Mouse (Mus musculus) bone marrow, adult 2 months (tissue): ENCODE measurements around the gene Hcrtr1. TPM values are rescaled to one million over a fixed set of nuclear protein-coding genes. Genes with fewer than 3 reads are reported as not detected.

Experiments
- H3K27ac ChIP-seq: fragments of 200-500 bp; 2 replicates; pipeline ENCODE4 v1.5.1; 2012; ENCODE audit warnings: low read depth, mild to moderate bottlenecking, control low read depth, inconsistent platforms, low read length; ENCODE audit not compliant: control insufficient read depth, poor library complexity, insufficient read depth
- H3K4me1 ChIP-seq: fragments of 200-500 bp; 2 replicates; pipeline ENCODE4 v1.6.1; 2011; ENCODE audit warnings: low read length; ENCODE audit not compliant: control insufficient read depth, insufficient read depth
- H3K4me3 ChIP-seq: fragments of 200-500 bp; replicated peaks from 2 replicates; pipeline ENCODE3; 2011; ENCODE audit warnings: mild to moderate bottlenecking, low read depth, low read length, control low read depth; ENCODE audit not compliant: control insufficient read depth
- CTCF ChIP-seq: fragments of 200-500 bp; IDR thresholded peaks from 2 replicates; pipeline ENCODE4 v1.5.1; 2011; ENCODE audit warnings: low read length, control low read depth; ENCODE audit not compliant: control insufficient read depth, insufficient read depth
- POLR2A ChIP-seq: fragments of 200-500 bp; IDR thresholded peaks from 2 replicates; pipeline ENCODE4 v1.6.1; 2011; ENCODE audit warnings: low read depth, mild to moderate bottlenecking, control low read depth, low read length, borderline replicate concordance; ENCODE audit not compliant: control insufficient read depth
- WGBS: fragments of 180-500 bp; shearing (Covaris S2); methylation state at CpG from one replicate; pipeline ENCODE4 v1.1.7; 2018; 5-methylcytosine and 5-hydroxymethylcytosine counted together
- polyA plus RNA-seq: library from polyadenylated mRNA; stranded (reverse); fragments of >200 nt; gene quantifications from 2 replicates; pipeline ENCODE4 v1.2.4, GENCODE M21; 2011; ENCODE audit warnings: low replicate concordance; ENCODE audit not compliant: missing spikeins, insufficient read depth, insufficient read length

Hcrtr1 gene
- polyA plus RNA-seq, 1 experiment = not detected

DNA sequence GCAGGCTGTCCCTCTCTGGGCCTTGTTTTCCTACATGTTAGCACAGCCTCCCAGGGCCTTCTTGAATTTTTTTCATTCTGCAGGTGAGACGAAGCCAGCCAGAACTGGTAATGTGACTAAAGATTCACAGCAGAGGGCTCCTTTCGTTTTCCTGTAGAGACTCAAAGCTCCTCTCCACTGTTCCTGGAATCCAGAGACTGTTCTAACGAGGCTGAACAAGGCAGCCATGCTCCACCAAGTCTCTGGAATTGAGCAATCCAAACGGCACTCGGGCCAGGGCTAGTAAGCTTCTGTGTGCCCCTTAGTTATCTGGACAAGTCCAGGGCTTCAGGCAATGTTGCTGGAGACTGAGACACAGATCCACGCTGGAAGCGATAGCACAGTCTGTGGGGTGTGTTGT, 38.4 kb upstream of the Hcrtr1 start:
- Histone ChIP-seq H3K4me1 (peaks cover 2% of the 10 kb centered on the region; the same call in 1 of the 2 replicates), H3K27ac (no peak overlapping the region), H3K4me3 (no peak overlapping the region)
- WGBS = 48% methylated on average over 7 of the region's 7 CpGs
- TF ChIP-seq POLR2A (no peak), CTCF (no peak)

DNA sequence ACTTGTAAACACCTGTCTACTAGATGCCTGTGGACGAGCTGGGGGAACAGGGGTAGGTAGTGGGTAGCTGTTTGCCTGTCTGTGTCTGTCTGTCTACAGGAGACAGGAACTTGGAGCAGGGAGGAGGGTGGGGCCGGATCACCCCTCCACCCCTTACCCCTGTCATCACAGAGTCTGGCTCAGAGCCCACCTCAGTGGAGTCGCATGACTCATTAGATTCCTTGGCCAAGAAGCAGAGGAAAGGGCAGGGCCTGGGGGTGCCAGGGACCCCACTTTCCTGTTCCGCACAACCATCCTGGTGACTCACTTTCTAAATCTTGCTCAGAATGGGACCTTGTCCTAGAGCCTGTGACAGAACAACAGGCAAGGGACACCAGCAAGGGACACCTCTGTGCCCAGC, 37.9 kb upstream of the Hcrtr1 start:
- Histone ChIP-seq H3K27ac (no peak overlapping the region), H3K4me1 (peaks cover 2% of the 10 kb centered on the region; the same call in 1 of the 2 replicates), H3K4me3 (no peak overlapping the region)
- TF ChIP-seq CTCF (no peak), POLR2A (no peak)
- WGBS = 24% methylated on average over 4 of the region's 4 CpGs

DNA sequence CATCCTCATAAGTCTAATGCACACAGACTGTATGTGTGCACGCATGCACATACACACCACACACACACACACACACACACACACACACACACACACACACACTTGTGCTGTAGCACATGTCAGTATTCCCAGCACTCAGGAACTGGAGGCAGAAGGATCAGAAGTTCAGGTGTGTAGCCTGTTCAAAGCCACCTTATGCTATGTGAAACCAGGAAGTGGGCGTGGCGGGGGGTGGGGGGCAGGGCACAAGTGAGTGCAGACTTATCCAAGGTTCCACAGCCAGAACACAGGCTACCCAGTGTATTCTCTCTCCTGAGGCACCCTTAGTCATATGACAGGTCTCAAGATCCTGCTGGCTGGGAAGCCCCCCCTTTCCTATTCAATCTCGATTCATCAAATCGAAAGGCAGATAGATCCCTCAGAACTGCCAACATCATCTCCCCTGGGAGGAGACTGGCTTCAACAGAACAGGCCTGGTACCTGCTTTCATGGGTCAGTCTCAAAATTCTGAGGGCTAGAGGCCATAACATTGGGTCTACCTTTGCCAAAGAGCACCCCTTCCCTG, 37.1 kb upstream of the Hcrtr1 start:
- Histone ChIP-seq H3K4me3 (no peak overlapping the region), H3K27ac (no peak overlapping the region; the same call in 1 of the 2 replicates), H3K4me1 (peaks cover 2% of the 10 kb centered on the region; the same call in 1 of the 2 replicates)
- no peak for TF ChIP-seq POLR2A
- no peak for TF ChIP-seq CTCF
- WGBS = 40% methylated on average over 5 of the region's 5 CpGs

- TF ChIP-seq POLR2A (no peak), CTCF (no peak)
- Histone ChIP-seq H3K4me3 (peak within 1 kb of the TSS; percentile 95), H3K4me1 (peaks cover 2% of the 10 kb centered on the region; the same call in 1 of the 2 replicates), H3K27ac (peak within 1 kb of the TSS; percentile 76)
- 3% methylated on average over 14 of the region's 14 CpGs for WGBS
Observed at GRCm38 (mm10) chr4:130175072-130175711, 36.0 kb upstream of the Hcrtr1 start, which contains the start of gene Tinagl1. Gene Tinagl1, minus strand, starts transcription at chr4:130175122.

DNA sequence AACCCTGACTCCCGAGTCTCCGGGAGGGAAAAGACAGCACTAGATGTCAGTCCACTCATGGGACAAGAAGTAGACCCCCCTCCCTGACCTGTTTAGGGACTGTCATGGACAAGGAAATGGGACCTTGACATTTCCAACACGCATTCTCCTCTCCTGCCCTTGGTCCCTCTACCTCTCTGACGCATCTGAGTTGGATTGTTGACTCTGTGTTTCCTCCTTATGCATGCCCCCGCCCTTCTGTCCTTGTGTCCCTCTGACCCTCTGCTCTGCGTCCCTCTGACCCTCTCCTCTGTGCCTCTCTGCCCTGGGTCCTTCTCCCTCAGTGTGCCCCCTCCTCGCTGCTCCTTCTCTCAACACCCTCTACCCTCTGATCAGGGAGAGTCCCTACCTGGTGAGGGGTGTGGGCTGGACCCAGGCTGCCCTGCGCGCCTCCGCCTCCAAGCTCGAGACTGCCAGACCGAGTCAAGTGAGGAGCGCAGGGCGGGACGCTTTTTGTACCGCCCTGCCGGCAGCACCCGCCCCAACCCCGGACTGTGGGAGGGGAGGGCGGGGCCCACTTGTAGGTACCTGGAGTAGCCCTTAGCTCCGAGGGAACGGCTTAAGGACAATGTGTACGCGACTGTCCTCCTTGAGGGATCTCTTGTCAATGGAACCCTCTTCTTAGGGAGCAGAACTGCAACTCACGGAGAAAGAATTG, 35.3 kb upstream of the Hcrtr1 start:
- H3K4me3 ChIP-seq = peak overlapping the region; percentile 95
- TF ChIP-seq CTCF (no peak), POLR2A (peak; percentile 80; the same call in 1 of the 2 replicates)
- H3K27ac ChIP-seq = peak overlapping the region; percentile 76
- WGBS = 9% methylated on average over 25 of the region's 25 CpGs
- H3K4me1 ChIP-seq = peaks cover 2% of the 10 kb centered on the region; the same call in 1 of the 2 replicates

DNA sequence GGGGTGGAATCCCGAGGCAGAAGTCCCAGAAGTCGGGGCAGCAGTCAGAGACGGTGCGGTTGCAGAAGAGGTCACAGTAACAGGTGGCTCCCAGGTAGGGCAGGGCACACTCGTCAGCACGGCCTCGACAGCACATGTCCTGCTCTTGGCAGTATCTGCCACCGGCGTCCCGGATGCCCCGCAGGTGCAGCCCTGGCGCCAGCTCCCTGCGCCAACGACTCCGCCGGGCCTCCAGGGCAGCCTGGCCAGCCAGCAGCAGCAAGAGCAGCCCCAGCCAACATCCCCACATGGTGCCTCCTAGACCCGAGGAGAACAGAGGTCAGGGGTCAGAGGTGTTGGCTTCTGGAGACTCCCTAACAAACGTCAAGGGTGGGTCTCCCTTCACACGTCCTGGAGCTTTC, 34.8 kb upstream of the Hcrtr1 start:
- WGBS = 58% methylated on average over 19 of the region's 19 CpGs
- peak overlapping the region; percentile 95 for H3K4me3 ChIP-seq
- H3K4me1 ChIP-seq = peaks cover 2% of the 10 kb centered on the region; the same call in 1 of the 2 replicates
- TF ChIP-seq POLR2A (no peak), CTCF (no peak)
- H3K27ac ChIP-seq = peak overlapping the region; percentile 76

- Histone ChIP-seq H3K27ac (peak overlapping the region; percentile 76), H3K4me1 (peaks cover 3% of the 10 kb centered on the region; the same call in 1 of the 2 replicates), H3K4me3 (peak overlapping the region; percentile 95)
- no peak for TF ChIP-seq CTCF
- no peak for TF ChIP-seq POLR2A
- 69% methylated on average over 11 of the region's 11 CpGs for WGBS
Observed at GRCm38 (mm10) chr4:130173060-130173822, 34.1 kb upstream of the Hcrtr1 start.
